Mouse (Mus musculus) c-Kit-positive CD71-positive TER-119-positive erythroid progenitor cells, embryonic 14.5 days (primary cell): ENCODE results near the gene Pdzd3.

Experiments
- DNase-seq: peaks from one replicate; pipeline ENCODE4 v3.0.0-alpha.2; 2013; ENCODE audit warnings: low spot score

The Pdzd3 gene

DNA sequence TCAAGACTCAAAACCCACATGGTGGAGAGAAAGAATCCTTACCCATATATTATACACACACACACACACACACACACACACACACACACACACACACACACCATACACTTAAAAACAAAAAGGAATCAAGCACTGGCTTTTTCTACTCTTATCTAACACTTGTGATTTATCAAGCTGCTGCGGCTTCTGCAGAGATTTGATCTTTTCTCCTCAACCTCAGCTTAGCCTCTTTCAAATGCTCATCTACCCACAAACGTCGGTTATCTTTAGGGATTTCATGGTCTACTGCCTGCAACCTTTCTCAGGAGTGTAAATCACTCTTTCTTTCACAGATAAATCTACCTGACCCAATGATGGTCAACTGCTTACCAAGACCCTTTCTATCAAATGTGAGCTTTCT, 50.8 kb downstream of the Pdzd3 start:
- DNase-seq = no peak

DNA sequence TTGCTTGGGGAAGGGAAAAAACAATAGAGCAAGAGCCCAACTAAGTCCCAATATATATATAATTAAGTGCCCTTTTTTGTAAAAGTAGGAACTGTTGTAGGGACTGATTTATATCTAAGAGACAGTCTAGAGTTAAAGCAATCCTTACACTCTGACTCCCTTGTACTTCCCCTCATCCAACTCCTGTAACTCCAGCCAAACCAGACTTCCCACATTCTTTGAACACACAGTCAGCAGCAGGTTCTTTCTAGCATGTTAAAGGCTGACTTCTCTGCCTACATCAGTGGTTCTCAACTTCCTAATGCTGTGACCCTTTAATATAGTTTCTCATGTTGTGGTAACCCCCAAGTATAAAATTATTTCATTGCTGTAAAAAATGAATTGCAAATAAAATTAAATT, 51.7 kb downstream of the Pdzd3 start:
- no peak for DNase-seq

- DNase-seq = no peak
These were observed 52.1 kb downstream of the Pdzd3 start for GRCm38 (mm10) chr9:44199166-44199565.
